Mouse (Mus musculus): ENCODE data around the gene Asb15.

DNA sequence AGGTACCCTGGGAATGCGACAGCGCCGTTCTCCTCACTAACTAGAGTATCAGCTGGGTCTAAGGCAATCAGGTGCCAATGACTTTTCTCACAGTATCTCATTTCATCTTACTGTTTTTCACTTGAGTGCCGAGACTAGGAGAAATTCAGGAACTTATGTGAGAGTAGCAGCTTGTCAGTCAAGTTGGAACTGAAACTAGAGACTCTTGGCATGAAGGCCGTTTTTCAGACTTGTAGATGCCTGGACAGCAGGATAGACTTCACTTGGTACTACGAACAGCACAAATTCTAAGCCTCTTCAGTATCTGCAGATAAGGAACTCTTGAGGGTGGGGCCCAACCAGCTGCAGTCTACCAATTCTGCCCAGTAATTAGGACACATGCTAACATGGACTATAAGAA is 72.2 kb downstream of the Asb15 start:
- no peak for TF ChIP-seq CTCF (IDR thresholded peaks at IDR 0.05)
- 0 out of 2 replicates have a peak, but pooled peaks have one; percentile 2 for TF ChIP-seq EP300 (IDR thresholded peaks at IDR 0.05; ENCODE audit: insufficient read depth, low read depth, low read length)
- no peak; the same call in 1 of the 2 replicates for TF ChIP-seq POLR2A (IDR thresholded peaks at IDR 0.05; ENCODE audit: insufficient read depth, low read depth, low read length)
